Mouse (Mus musculus): ENCODE measurements around the gene Olfr1535.

The Olfr1535 gene

DNA sequence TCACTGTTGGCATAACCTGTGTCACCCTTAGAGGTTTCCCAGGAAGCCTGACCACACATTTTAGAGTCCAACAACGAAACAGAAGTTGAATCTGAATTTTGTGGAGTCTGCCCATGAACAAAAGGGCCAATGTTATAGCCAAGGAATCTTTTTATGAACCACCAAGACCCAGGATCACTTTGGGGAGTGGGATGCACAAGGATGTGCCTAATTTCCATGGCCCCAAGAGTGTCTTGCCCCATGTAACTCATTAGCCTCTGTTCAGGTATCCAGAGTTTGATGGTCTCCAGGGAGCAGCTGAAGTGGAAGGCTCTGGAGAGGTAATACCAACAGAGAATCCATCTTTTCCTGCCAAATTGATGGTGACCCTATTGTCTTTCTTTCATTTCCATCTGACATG, at the start of gene Olfr1535:
Olfr1535 (minus strand) TSS at position 101 of the 400 bp plus-strand sequence.
- DNase-seq (ENCODE audit: low spot score), result no peak

DNA sequence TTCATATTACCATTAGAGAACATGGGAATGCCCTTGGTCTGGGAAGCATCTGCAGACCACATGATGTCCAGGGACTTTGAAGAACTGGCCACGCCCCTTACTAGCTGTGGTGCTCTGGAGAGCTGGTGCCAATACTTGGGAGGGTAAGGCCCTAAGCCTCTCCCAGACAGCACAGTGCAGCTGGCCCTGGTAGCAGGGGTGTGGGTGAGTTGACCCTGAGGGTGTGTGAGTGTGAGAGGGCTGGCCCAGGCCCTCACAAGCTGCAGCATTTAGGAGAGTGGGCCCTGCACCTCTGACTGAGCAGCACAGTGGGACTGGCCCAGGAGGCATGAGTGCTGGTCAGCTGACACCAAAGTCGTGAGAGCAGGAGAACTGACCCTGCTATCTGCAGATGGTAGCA, 31.9 kb upstream of the Olfr1535 start:
- DNase-seq (ENCODE audit: low spot score), result no peak

DNA sequence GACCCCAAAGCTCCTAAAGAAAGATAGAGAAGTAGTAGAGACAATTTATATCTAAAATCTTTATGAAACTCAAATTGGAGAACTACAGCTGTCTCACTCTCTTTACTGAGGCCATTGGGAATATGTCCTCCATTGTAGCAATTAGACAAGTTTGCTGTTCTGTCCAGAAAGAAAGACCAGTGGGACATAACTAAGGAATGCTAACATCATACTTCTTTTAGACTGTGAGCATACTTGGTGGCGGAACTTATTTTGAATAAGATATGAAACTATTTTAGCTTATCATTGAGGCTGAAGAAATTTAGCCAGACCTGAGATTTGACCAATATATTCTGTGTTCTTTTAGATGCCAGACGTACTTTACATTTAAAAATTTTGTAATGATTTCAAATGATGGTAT, 22.0 kb upstream of the Olfr1535 start, which contains the start of gene Olfr1364:
Olfr1364 (minus strand) TSS at position 101 of the 400 bp plus-strand sequence.
- DNase-seq (ENCODE audit: low spot score), result no peak

DNA sequence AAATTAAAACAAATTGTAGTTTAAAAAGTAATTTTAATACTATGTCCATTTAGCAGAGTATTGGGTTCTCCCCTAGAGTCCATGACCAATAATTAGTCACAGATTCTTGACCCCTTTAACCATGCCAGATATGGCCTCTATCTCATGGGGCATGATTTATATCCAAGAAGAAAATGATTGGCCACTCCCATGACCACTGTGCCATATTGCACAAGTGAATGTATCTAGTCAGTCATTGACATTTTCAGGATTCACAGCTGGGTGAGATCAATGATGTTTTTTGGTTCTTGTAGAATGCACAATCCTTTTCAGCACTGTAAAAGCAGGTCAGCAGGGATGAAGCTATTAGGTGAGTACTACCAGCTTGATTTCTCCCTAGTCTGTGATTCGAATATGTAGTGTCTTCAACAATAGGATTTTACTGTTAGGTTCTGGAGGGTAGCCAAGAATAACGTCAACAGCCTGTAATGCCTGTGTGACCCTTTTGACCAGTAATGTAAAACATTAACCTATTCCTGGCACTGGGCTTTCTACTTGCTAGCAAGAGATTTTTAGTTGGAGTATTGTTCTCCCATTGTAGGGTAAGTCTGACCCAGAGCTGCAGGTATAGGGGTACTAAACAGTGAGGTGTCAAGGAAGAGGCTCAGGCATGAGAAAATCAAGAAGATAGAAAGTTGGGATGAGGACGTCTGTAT, 9.1 kb downstream of the Olfr1535 start:
- no peak for DNase-seq (ENCODE audit: low spot score)

DNA sequence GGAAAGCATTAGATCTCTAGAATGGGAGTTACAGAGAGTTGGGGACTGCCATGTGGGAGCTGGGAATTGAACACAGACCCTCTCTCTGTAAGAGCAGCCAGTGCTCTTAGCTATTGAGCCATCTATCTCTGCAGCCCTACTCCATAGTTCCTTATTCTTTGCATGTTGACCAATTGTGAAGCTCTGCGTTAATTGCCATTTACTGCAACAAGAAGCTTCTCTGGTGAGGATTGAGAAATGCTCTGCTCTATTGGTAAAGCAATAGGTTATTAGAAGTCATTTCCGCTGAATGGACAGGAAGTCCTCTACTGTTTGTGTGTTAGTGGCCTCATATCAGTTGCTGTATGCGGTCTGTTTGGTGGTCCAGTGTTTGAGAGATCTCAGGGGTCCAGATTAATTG, 10.2 kb downstream of the Olfr1535 start:
- DNase-seq (ENCODE audit: low spot score), result no peak

DNA sequence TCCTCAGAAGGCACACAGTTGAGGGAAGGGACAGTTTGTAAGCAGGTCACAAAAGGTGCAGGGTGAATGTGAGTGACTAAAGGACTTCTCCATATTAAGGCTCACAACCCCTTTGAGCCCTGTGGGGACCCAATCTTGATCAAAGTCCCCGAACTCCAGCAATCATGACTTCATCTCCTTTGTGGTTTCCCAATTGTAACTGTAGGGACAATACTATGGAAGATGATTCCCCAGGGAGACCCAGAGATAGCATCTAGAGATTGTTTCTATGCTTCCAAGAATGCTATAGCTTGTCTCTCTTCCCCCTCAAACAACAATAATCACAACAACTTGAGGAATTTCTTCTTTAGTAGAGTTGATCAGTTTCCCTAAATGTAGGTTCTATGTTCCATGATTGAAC, 17.0 kb downstream of the Olfr1535 start, which contains the start of gene Olfr1366:
Olfr1366 (minus strand) TSS at position 101 of the 400 bp plus-strand sequence.
- no peak for DNase-seq (ENCODE audit: low spot score)

DNA sequence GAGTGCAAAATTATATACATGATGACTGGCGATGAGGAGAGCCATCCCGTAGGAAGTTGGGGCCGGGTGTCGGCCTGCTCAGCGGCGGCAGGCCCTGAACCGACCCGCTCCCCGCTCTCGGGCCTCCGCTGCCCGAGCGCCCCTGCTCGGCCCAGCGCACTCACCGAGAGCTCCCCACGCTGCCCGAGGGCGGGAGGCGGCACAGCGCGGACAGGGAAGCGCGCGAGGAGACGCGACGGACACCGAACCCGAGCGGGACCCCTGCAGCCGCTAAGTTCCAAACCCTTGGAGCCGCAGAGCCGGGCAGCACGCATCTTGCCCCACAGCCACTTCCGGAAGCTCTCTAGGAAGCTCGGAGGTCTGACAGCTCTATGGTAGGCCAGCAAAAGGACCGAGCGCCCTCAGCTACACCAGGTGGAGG, 28.9 kb downstream of the Olfr1535 start, which contains the start of gene Zkscan8:
Zkscan8 (minus strand) TSS at position 340 of the 421 bp plus-strand sequence.
- peak; percentile 76 for DNase-seq (ENCODE audit: low spot score)

DNA sequence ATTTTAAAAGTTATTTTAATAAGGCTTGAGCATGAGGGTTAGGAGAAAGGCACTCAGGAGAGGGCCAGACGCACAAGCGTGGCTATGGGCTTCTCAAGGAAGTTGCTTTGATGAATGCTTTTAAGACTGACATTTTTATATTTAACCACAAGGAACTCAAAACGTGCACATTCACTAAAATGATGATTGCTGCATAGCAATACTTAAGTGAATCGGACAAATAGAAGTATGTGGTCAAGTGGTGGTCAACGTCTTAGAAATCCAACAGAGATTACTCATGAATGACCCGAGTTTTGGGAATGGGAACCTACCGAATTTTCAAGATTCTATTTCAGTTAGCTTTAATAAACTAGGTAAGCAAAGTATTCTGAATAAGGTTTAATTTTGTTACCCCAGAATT, 29.6 kb downstream of the Olfr1535 start:
- no peak for DNase-seq (ENCODE audit: low spot score)

DNA sequence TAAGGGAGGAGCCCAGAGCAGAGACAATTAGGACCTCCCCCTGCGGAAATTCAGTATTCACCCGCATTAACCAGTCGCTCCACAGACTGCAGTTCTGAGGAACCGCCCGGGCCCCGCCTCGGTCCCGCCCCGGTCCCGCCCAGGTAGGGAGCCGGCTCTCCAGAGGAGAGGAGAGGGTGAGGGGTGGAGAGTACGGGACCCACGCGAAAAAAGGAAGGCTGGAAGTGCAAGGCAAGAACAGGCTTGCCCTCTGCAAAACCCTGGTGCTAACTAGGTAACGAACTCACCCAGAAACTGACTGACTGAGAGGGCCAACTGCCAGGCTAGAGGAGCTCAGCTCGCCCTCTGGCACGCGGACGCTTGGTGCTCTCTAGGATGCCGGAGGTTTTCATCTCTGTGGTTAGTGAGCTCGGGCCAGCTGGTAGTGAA, 53.5 kb downstream of the Olfr1535 start:
- DNase-seq (ENCODE audit: low spot score), result peak; percentile 68

Data from ovary, postnatal 10 days (tissue).